Comparison of ENCODE assay signal across 8 mouse cellular contexts in the genomic region with DNA sequence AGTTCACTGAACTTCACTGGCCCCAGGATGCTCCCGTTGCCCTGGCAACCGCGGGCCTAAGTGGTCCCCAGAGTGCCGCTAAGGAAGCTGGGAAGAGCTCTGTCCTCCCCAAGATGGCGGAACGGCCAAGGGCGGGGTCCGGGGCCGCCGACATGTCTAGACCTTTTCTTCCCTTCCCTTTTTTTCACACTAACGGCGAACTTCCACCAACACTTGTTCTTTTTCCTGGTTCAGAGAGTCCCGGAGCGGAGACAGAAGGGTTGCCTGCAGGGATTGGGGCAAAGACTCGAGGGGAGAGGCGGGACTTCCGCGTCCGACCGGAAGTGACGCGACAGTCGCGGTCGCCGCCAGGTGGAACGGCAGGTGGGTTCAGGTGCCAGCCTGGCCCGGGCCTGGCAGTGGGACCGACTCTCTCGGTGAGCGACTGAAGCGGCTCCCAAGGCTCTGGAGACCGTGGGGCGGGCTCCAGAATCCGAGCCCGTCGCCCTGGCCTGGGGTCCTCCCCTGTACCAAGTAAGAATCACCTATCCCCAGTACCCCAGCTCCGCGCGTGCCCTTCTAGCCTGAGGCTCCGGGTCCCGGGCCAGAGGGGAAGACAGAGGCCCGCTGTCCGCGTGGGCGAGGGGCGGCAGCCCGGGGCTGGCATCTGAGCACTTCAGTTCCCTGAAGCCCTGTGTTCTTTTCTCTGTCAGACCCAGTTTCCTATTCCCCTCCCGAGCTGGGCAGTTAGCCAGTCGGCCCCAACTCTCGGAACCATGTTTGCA. TPM values are rescaled to one million over a fixed set of nuclear protein-coding genes. Genes with fewer than 3 reads are reported as not detected.
DNase-seq lines count a peak whose midpoint lies in the region; ATAC-seq and TF ChIP-seq lines count a peak whose summit lies in the region.

A gene (plus strand): TSS at position 116 of the 764 bp plus-strand sequence.
A gene (plus strand): TSS at position 334 of the 764 bp plus-strand sequence.

- peak; percentile 94 for DNase-seq in A20 (ENCODE audit: low read depth, low spot score)
- DNase-seq in liver, adult 2 months (ENCODE audit: extremely low read depth, low read depth, low spot score): peak; percentile 71
- peak; percentile 92 for DNase-seq in splenic B cell, adult 2 months (ENCODE audit: low read depth, low spot score)

- peak; percentile 75 for ATAC-seq in heart, embryonic 11.5 days (replicated peaks; ENCODE audit: insufficient number of reproducible peaks, low FRiP score, low TSS enrichment)
- peak; percentile 87 for ATAC-seq in kidney, embryonic 16.5 days (ENCODE audit: low FRiP score, low TSS enrichment)

- TF ChIP-seq CTCF in bone marrow macrophage, adult 2 months (IDR thresholded peaks at IDR 0.05; ENCODE audit: low read depth, low read length): no peak
- no peak for TF ChIP-seq CTCF in embryonic fibroblast, embryonic 13.5 days (IDR thresholded peaks at IDR 0.05; ENCODE audit: borderline replicate concordance, insufficient read depth, low read length)
- TF ChIP-seq CTCF in liver, adult 2 months (IDR thresholded peaks at IDR 0.05; ENCODE audit: low read depth, low read length): no peak

- no peaks in the 10 kb centered on the region for H3K27me3 ChIP-seq in heart, embryonic 11.5 days (ENCODE audit: control insufficient read depth, insufficient read depth, low read length)
- H3K27me3 ChIP-seq in kidney, embryonic 16.5 days (ENCODE audit: insufficient read depth, low read length): no peaks in the 10 kb centered on the region
- H3K27me3 ChIP-seq in liver, adult 2 months (ENCODE audit: control insufficient read depth, insufficient read depth, low read length): no peaks in the 10 kb centered on the region
- no peaks in the 10 kb centered on the region for H3K27me3 ChIP-seq in myocyte (ENCODE audit: control insufficient read depth, insufficient read depth, insufficient read length)
- H3K27me3 ChIP-seq in splenic B cell, adult 2 months (ENCODE audit: control insufficient read depth, insufficient read depth, low read length, poor library complexity, severe bottlenecking): no peaks in the 10 kb centered on the region

- peak within 1 kb of the TSS; percentile 90 for H3K27ac ChIP-seq in bone marrow macrophage, adult 2 months (ENCODE audit: insufficient read depth, low read depth, low read length)
- peak within 1 kb of the TSS; percentile 89 for H3K27ac ChIP-seq in embryonic fibroblast, embryonic 13.5 days (ENCODE audit: insufficient read depth, low read length)
- peak within 1 kb of the TSS; percentile 92 for H3K27ac ChIP-seq in heart, embryonic 11.5 days (ENCODE audit: low read depth, low read length)
- H3K27ac ChIP-seq in kidney, embryonic 16.5 days (ENCODE audit: low read length): peak within 1 kb of the TSS; percentile 99
- H3K27ac ChIP-seq in liver, adult 2 months (replicated peaks; ENCODE audit: insufficient read depth, low read depth, low read length): peak within 1 kb of the TSS; percentile 91

- H3K9ac ChIP-seq in heart, embryonic 11.5 days (ENCODE audit: low read depth, low read length): peak within 1 kb of the TSS; percentile 90
- H3K9ac ChIP-seq in kidney, embryonic 16.5 days (replicated peaks; ENCODE audit: low read length): peak within 1 kb of the TSS; percentile 86
- peak within 1 kb of the TSS; percentile 72 for H3K9ac ChIP-seq in liver, adult 2 months (ENCODE audit: low read depth, low read length)

- H3K4me2 ChIP-seq in heart, embryonic 11.5 days: peak within 1 kb of the TSS; percentile 99
- peak within 1 kb of the TSS; percentile 91 for H3K4me2 ChIP-seq in kidney, embryonic 16.5 days (replicated peaks; ENCODE audit: low read depth, low read length)
- H3K4me2 ChIP-seq in myocyte (ENCODE audit: low read depth): peak within 1 kb of the TSS; percentile 81

- peaks cover 10% of the 10 kb centered on the region for H3K4me1 ChIP-seq in bone marrow macrophage, adult 2 months (ENCODE audit: control insufficient read depth, insufficient read depth, low read length)
- no peaks in the 10 kb centered on the region for H3K4me1 ChIP-seq in embryonic fibroblast, embryonic 13.5 days (ENCODE audit: control insufficient read depth, insufficient read depth, low read length)
- H3K4me1 ChIP-seq in heart, embryonic 11.5 days (ENCODE audit: control insufficient read depth, insufficient read depth, low read length): peaks cover 3% of the 10 kb centered on the region
- peaks cover 11% of the 10 kb centered on the region for H3K4me1 ChIP-seq in kidney, embryonic 16.5 days (ENCODE audit: insufficient read depth, low read length)
- no peaks in the 10 kb centered on the region for H3K4me1 ChIP-seq in liver, adult 2 months (ENCODE audit: control insufficient read depth, insufficient read depth, low read length)

- peaks cover 2% of the 10 kb centered on the region; the same call in 1 of the 2 replicates for H3K36me3 ChIP-seq in heart, embryonic 11.5 days (ENCODE audit: control insufficient read depth, insufficient read depth, low read length)
- H3K36me3 ChIP-seq in kidney, embryonic 16.5 days (ENCODE audit: insufficient read depth, low read length): peaks cover 9% of the 10 kb centered on the region; the same call in 1 of the 2 replicates
- peaks cover 3% of the 10 kb centered on the region; the same call in 1 of the 2 replicates for H3K36me3 ChIP-seq in liver, adult 2 months (ENCODE audit: control insufficient read depth, insufficient read depth, low read length)
- H3K36me3 ChIP-seq in myocyte (ENCODE audit: control insufficient read depth, insufficient read depth): no peaks in the 10 kb centered on the region
- H3K36me3 ChIP-seq in splenic B cell, adult 2 months (ENCODE audit: control insufficient read depth, insufficient read depth, low read length, poor library complexity, severe bottlenecking): no peaks in the 10 kb centered on the region; the same call in 1 of the 2 replicates

- H3K9me3 ChIP-seq in heart, embryonic 11.5 days (replicated peaks; ENCODE audit: control insufficient read depth, low read length): no peaks in the 10 kb centered on the region
- no peaks in the 10 kb centered on the region for H3K9me3 ChIP-seq in kidney, embryonic 16.5 days (ENCODE audit: low read length)

- no peak within 1 kb of the TSS for H3ac ChIP-seq in myocyte (ENCODE audit: control insufficient read depth, insufficient read length)

- no peaks in the 10 kb centered on the region for H3K79me2 ChIP-seq in liver, adult 2 months (ENCODE audit: control insufficient read depth, insufficient read depth, low read length)
- no peaks in the 10 kb centered on the region for H3K79me2 ChIP-seq in myocyte (ENCODE audit: control insufficient read depth, insufficient read depth)

- WGBS in heart, embryonic 11.5 days (ENCODE audit: insufficient replicate concordance): under 1% methylated on average over 51 of the region's 51 CpGs
- under 1% methylated on average over 51 of the region's 51 CpGs for WGBS in kidney, embryonic 16.5 days
- 1% methylated on average over 51 of the region's 51 CpGs for WGBS in liver, adult 2 months

- H3K4me3 ChIP-seq in bone marrow macrophage, adult 2 months (ENCODE audit: insufficient read depth, low read length): peak within 1 kb of the TSS; percentile 81
- peak within 1 kb of the TSS; percentile 47 for H3K4me3 ChIP-seq in embryonic fibroblast, embryonic 13.5 days (ENCODE audit: insufficient read depth, low read length)
- peak within 1 kb of the TSS; percentile 90 for H3K4me3 ChIP-seq in heart, embryonic 11.5 days (ENCODE audit: low read depth, low read length)
- H3K4me3 ChIP-seq in kidney, embryonic 16.5 days (ENCODE audit: low read length): peak within 1 kb of the TSS; percentile 77
- peak within 1 kb of the TSS; percentile 80 for H3K4me3 ChIP-seq in liver, adult 2 months (ENCODE audit: insufficient read depth, low read depth, low read length)
- H3K4me3 ChIP-seq in myocyte: peak within 1 kb of the TSS; percentile 34

- TF ChIP-seq POLR2A in bone marrow macrophage, adult 2 months (IDR thresholded peaks at IDR 0.05; ENCODE audit: borderline replicate concordance, low read depth, low read length): no peak
- TF ChIP-seq POLR2A in embryonic fibroblast, embryonic 13.5 days (IDR thresholded peaks at IDR 0.05; ENCODE audit: low read depth, low read length): peak; percentile 60
- TF ChIP-seq POLR2A in liver, adult 2 months (IDR thresholded peaks at IDR 0.05; ENCODE audit: extremely low read depth, insufficient read depth, low read length): no peak
- TF ChIP-seq POLR2A in myocyte (IDR thresholded peaks at IDR 0.05; ENCODE audit: insufficient read length, low read depth): peak; percentile 56

TF ChIP-seq in myocyte, 11 proteins besides CTCF, POLR2A, EP300 and RAD21:
- TF ChIP-seq MYOG (IDR thresholded peaks at IDR 0.05; ENCODE audit: control insufficient read depth in 1 of 3, insufficient read depth in 1 of 3, insufficient read length in 2 of 3, low read depth in 2 of 3) (peak in 1 of 3 experiments; percentile 65), POLR2AphosphoS2 (IDR thresholded peaks at IDR 0.05; ENCODE audit: insufficient read length, low read depth) (peak; percentile 39), MYOD1 (IDR thresholded peaks at IDR 0.05; ENCODE audit: control insufficient read depth in 1 of 3, insufficient read length in 2 of 3, low read depth in 2 of 3) (peak in 2 of 3 experiments; percentile 72 to 80), REST (IDR thresholded peaks at IDR 0.05; ENCODE audit: insufficient read depth, insufficient read length) (no peak)

RNA-seq across cellular contexts. Expression of the first gene that starts in this region (rescaled TPM):
- polyA plus RNA-seq in bone marrow macrophage, adult 2 months (2012; ENCODE audit: insufficient read depth, insufficient read length, missing spikeins): 11.4 and 13.0 TPM in 2 replicates
- polyA plus RNA-seq in embryonic fibroblast, embryonic 13.5 days (2011; ENCODE audit: insufficient read length, low read depth, missing spikeins): 11.7 and 15.2 TPM in 2 replicates
- 17.6 and 19.3 TPM in 2 replicates for polyA plus RNA-seq in heart, embryonic 11.5 days (2014; fragmentation: Nextera tagmentation; extraction: Ambion mirVana)
- polyA plus RNA-seq in kidney, embryonic 16.5 days (2015; fragmentation: Nextera tagmentation; extraction: Ambion mirVana): 56.9 and 57.8 TPM in 2 replicates
- 12.4 and 12.8 TPM in 2 replicates for total RNA-seq in liver, adult 2 months (2014; rRNA removed)
- polyA plus RNA-seq in liver, adult 2 months (2012; rRNA removed): 15.4 and 18.5 TPM in 2 replicates
- 26.0 TPM for polyA plus RNA-seq in myocyte (2012; fragmentation: generic; extraction: Trizol)

RNA-seq across cellular contexts. Expression of the second gene that starts in this region (rescaled TPM):
- not detected in 2 replicates for polyA plus RNA-seq in bone marrow macrophage, adult 2 months (2012; ENCODE audit: insufficient read depth, insufficient read length, missing spikeins)
- polyA plus RNA-seq in embryonic fibroblast, embryonic 13.5 days (2011; ENCODE audit: insufficient read length, low read depth, missing spikeins): 0.72 and 0.77 TPM in 2 replicates
- polyA plus RNA-seq in heart, embryonic 11.5 days (2014; fragmentation: Nextera tagmentation; extraction: Ambion mirVana): 0.59 and 0.64 TPM in 2 replicates
- polyA plus RNA-seq in kidney, embryonic 16.5 days (2015; fragmentation: Nextera tagmentation; extraction: Ambion mirVana): 0.55 and 0.72 TPM in 2 replicates
- not detected in 2 replicates for total RNA-seq in liver, adult 2 months (2014; rRNA removed)
- not detected in 2 replicates for polyA plus RNA-seq in liver, adult 2 months (2012; rRNA removed)
- 0.05 TPM for polyA plus RNA-seq in myocyte (2012; fragmentation: generic; extraction: Trizol)

Comparison
In these comparisons a context has a peak if more than half of its experiments do, and no peak if none do; other contexts are left out.
1. Peak in every context shown above with its lines: DNase-seq, ATAC-seq, H3K4me3 ChIP-seq and H3K27ac ChIP-seq.
2. H3K4me3 ChIP-seq: peak in every context shown above with its lines; median percentile 90 in heart, embryonic 11.5 days; 81 in bone marrow macrophage, adult 2 months; 80 in liver, adult 2 months; 77 in kidney, embryonic 16.5 days; 47 in embryonic fibroblast, embryonic 13.5 days; 34 in myocyte.
3. POLR2A ChIP-seq: peak in embryonic fibroblast, embryonic 13.5 days (single experiment) and myocyte (single experiment); none in bone marrow macrophage, adult 2 months (single experiment) and liver, adult 2 months (single experiment).